Comparison of ENCODE assay signal across 20 mouse cellular contexts in genomic region chr4:44624232-44625107, GRCm38 (mm10).
DNase-seq lines count a peak whose midpoint lies in the region; ATAC-seq lines count a peak whose summit lies in the region.
"Had no signal": no experiment of that assay in that cellular context is flagged by ENCODE, and none has a peak within 500 bp of the region (broad histone marks: within the 10 kb centered on the region; RNA-seq: fewer than 3 reads in every experiment).

No protein-coding gene starts in this region.

- DNase-seq in A20 (ENCODE audit: low read depth, low spot score) (peak; percentile 88), ES-CJ7 (ENCODE audit: low read depth, low spot score) (peak; percentile 54)
- DNase-seq in CD4-positive helper T cell, adult 2 months (ENCODE audit: low read depth, low spot score), result peak; percentile 64
- DNase-seq in right cerebral cortex, postnatal 4 days, result no peak
- DNase-seq in right cerebral cortex, adult 18-20 months, result no peak
- DNase-seq: adrenal gland, adult 8-10 months; adrenal gland, postnatal 36 days; B cell, adult 2 months; cerebellum, adult 2 months; cerebellum, postnatal 10 days; forebrain, postnatal 0 days; gastrocnemius, adult 2 months; gastrocnemius, postnatal 36 days; heart, adult 11 months; heart, postnatal 36 days had no signal

- ATAC-seq in inflammation-experienced regulatory T-cells, adult 6 months, result peak; percentile 83
- ATAC-seq in frontal cortex, adult (ENCODE audit: low TSS enrichment), result no peak
- ATAC-seq: forebrain, embryonic 13.5 days; forebrain, postnatal 0 days; hindbrain, embryonic 16.5 days; intestine, embryonic 15.5 days had no signal

Comparison
In these comparisons a context has a peak if more than half of its experiments do, and no peak if none do; other contexts are left out.
1. DNase-seq: peak in A20 (single experiment), CD4-positive helper T cell, adult 2 months (single experiment) and ES-CJ7 (single experiment); none in right cerebral cortex, postnatal 4 days (single experiment) and right cerebral cortex, adult 18-20 months (single experiment).